Mouse (Mus musculus): Measurements from ENCODE around the gene Rnf115. TPM values are rescaled to one million over a fixed set of nuclear protein-coding genes. Genes with fewer than 3 reads are reported as not detected.
"Not testable (repeated sequence)": the region's sequence is repeated elsewhere in the genome, so short reads cannot be mapped to it uniquely, and the experiment has no call there.

Rnf115 gene
- total RNA-seq (2021) = 10 to 100 TPM; 49.0 to 58.9 TPM
- long read RNA-seq, experiment 1, transcript Rnf115-201 (9 exons, 2,209 nt) = major isoform, 15 of 62 reads
- long read RNA-seq, experiment 1, partial matches to known transcripts = 34 of 62 reads
- long read RNA-seq, experiment 1, other reads (novel, unspliced or antisense) = 13 of 62 reads
- long read RNA-seq, experiment 2, transcript Rnf115-201 (9 exons, 2,209 nt) = major isoform, 13 of 63 reads
- long read RNA-seq, experiment 2, partial matches to known transcripts = 37 of 63 reads
- long read RNA-seq, experiment 2, other reads (novel, unspliced or antisense) = 13 of 63 reads

GRCm38 (mm10) chr3:96727343-96727827 lies at the start of gene Rnf115, which contains the start of gene Polr3c:
Rnf115 (plus strand) TSS chr3:96727664.
Polr3c (minus strand) TSS chr3:96727628.
- DNase-seq = peak; percentile 95

DNA sequence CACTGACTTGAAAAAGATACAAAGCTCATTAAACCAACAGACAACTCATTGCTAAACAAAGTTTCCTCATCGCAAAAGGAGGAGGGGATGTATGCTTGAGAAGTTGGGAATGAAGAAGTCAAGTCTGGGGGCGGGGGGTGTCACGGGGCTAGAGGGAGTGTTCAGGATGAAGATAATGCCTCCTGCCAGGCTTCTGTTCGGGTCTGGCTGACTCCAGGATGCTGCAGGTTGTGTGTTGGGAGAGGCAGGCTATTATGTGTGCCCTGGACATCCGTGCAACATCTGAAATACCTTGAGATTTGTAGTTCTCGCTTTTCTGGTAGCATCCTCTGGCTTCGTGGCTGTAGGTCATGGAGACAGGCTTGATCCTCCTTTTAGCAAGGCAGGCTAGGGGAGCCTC lies 49.0 kb upstream of the Rnf115 start:
- no peak for DNase-seq

DNA sequence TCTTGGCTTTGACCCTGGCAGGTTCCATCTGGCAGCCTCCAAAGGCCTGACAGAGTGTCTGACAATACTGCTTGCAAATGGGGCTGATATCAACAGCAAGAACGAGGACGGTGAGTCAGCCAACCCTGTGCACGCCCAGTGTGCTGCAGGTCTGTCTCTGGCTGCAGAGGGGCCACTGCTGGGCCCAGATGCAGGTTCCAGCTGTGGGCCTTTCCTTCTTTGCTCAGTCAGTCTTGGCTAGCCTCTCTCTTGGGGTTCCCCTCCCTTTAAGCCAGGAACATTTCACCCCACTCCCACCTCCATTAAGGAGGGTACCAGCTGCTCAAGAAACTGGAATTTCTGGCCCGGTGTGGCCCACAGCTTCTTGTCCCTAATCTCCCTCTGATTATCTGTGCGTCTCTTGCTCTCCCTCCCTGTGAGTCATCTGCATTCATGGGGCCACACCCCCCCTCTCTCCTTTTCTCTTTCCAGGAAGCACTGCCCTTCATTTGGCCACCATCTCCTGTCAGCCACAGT lies 48.2 kb upstream of the Rnf115 start:
- no peak for DNase-seq

DNA sequence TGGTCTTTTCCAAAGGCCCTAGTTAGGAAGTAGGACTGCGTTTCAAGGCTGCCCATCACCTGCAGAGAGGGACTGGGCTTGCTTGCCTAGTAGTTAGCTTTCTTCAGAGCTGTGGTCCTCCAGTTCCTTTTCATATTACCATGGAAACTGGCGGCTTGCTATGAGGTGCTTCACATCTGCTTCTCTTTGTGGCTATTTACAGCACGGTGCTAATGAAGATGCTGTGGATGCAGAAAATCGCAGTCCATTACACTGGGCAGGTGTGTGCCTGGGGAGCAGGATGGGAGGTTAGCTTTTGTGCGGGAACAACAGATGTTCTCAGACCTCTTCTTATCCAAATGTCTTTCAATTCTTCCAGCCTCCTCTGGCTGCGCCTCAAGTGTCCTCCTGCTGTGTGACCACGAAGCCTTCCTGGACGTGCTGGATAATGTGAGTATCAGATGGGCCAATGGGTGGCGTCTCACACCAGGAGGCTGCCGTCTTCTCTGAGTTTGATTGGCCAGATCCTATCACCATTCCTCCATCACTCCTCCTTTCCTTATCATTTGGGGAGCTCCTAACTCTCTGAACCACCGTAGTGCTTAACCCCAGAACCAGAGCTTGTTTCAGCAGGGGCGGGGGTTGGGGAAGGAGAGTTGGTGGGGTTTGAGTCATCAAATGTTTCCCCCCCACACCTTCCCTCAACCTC lies 47.1 kb upstream of the Rnf115 start:
- no peak for DNase-seq

DNA sequence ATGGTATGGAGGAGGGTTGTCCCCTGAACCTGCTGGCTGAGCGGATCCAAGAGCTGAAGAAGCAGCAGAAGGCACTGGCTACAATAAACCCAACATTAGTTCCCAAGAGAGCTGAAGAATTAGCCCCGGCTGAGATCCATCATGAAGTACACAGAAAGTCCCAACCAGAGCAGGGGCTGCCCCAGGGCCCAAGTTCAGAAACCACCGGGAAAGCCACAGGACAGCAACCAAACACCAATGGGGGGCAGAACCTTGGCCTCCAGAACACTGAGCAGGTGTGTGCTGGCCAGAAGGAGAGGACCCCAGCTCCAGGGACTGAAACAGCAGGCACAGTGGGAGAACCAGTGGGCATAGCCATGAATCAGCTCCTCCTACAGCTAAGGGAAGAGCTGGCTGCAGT lies 44.0 kb upstream of the Rnf115 start:
- no peak for DNase-seq

GRCm38 (mm10) chr3:96684151-96684821 lies 43.2 kb upstream of the Rnf115 start:
- DNase-seq = no peak

- no peak for DNase-seq
These were observed 42.7 kb upstream of the Rnf115 start for GRCm38 (mm10) chr3:96684822-96685156.

- not testable (repeated sequence) for DNase-seq
These were observed 41.4 kb upstream of the Rnf115 start for GRCm38 (mm10) chr3:96686057-96686456.

- DNase-seq = no peak
These were observed 38.6 kb upstream of the Rnf115 start for GRCm38 (mm10) chr3:96688854-96689253.

DNA sequence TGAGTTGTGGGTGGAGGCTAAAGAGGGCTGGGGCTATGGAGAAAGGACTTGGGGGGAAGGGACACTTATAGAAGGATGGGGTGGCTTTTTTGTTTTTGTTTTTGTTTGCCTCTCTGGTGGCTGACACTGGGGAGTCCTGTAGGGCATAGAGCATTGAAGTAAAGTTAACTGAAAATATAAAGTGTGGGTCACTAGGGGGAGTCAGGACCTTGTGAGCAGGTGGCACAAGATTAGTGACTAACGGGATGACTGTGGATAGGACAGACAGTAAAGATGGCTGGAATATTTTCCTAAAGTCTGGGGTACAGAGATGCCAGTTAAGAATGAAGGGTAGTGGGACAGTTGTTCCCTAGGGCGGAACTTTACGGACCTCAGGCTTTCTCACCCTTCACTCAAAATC lies 37.2 kb upstream of the Rnf115 start:
- DNase-seq = no peak

- DNase-seq = peak; percentile 60
These were observed 35.0 kb upstream of the Rnf115 start for GRCm38 (mm10) chr3:96692506-96692905.

- no peak for DNase-seq
These were observed 33.9 kb upstream of the Rnf115 start for GRCm38 (mm10) chr3:96693579-96693978.

DNA sequence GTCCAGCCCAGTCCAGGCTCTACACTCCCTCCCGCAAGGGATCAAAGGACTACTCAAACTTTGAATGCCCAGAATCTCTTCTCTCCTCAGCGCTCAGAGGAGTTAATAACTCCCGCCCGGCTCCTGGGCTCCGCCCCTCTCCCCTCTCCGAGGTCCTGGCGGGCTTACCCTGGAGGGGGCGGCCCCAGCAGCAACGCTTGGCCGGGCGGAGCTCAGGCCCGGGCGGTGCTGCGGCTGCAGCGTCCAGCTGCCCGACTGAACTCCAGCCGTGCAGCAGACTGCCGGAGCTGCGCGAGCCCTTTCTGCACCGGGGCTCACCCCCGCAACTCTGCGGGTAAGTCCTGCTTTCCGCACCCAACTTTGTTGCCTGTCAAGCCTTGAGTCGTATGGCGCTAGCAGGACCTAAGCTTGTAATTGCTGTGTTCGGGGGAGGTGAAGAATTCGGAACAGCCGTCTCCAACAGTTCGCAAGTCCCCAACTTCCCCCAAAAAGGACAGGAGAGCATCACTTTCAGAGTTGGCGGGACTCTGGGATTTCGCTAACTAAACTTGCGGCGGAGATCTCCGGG lies 31.2 kb upstream of the Rnf115 start, which contains the start of gene Pias3:
TSS of gene Pias3 (plus strand) at position 187 of the 568 bp plus-strand sequence.
- DNase-seq = peak; percentile 85

DNA sequence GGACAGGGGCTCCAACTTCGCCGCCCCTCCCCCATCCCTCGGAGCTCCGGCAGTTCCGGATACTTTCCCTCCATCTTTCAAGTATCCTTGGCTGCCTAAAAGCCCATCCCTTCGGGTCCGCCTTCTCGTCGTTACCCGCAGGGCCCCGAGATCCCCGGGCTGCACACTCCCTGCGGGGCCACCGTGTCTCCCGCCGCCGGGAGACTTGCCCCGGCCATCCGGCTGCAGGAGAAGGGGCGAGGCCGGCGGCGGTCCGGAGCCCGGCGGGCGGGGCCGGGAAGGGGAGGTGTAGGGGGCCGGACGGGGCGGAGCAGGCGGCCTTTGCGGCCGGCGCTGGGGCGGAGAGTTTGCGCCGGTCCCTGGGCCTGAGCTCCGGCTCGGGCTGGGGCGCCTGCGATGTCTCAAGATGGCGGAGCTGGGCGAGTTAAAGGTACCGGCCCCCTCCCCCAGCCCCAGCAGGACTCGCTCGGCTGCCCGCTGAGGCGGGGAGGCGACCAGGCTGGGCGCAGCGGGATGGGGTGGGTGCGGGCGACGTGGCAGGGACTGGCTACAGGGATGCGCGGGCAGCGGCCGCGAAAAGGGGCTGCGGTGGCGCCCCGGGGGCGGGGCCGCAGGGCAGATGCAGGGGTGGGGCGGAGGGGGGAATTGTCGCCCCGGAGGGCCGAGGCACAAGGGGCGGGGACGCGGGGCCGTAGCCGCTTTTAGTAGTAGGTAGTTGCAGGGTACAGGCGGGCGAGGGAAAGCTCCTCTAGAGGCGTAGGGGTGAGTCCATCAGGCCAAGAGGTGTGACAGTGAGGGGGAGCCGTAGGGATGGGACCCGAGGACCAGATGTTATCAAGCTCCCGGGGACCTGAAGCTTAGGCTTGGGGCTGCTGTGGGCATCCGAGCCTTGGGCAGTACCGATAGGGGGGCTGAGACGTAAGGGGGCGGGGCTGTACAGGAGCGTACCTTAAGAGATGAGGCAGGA lies 30.4 kb upstream of the Rnf115 start:
- DNase-seq = peak; percentile 92

DNA sequence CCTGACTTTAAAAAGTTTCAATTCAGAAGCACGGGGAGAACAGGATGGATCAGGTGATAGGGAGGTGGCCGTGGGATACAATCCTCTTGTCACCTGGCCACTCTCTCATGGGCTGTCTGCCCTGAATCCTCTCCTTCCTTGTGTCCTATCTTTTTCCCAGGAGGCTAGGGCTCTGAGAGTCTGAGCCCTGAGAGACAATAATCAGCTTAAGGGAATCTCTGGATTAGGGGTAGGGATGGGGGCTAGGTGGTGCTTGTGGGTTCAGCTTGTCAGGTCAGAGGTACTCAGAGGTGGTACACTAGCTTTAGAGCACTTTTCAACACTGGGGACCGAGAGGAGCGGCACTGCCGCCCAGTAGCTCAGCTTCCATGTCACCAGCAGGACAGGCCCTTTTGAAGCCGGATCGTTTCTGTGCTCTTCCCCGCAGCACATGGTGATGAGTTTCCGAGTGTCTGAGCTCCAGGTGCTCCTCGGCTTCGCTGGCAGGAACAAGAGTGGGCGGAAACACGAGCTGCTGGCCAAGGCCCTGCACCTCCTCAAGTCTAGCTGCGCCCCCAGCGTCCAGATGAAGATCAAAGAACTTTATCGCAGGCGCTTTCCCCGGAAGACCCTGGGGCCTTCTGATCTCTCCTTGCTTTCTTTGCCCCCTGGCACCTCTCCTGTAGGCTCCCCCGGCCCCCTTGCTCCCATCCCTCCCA lies 28.3 kb upstream of the Rnf115 start:
- DNase-seq = no peak

DNA sequence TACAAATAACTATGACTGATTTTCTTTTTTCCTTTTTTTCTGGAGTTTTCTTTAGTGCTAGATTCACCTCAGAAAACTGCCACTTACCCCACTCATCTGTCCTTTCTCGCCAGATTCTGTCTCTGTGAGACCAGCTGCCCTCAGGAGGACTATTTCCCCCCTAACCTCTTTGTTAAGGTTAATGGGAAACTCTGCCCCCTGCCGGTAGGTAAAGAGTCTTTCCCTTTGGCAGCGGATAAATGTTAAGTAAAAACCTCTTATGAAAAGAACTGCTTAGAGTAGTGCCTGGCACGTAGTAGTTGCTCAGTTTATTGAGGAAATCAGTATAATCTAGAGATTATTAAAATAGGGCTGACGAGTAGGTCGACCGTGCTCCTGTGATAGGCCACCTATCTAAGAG lies 27.1 kb upstream of the Rnf115 start:
- DNase-seq = peak; percentile 39

DNA sequence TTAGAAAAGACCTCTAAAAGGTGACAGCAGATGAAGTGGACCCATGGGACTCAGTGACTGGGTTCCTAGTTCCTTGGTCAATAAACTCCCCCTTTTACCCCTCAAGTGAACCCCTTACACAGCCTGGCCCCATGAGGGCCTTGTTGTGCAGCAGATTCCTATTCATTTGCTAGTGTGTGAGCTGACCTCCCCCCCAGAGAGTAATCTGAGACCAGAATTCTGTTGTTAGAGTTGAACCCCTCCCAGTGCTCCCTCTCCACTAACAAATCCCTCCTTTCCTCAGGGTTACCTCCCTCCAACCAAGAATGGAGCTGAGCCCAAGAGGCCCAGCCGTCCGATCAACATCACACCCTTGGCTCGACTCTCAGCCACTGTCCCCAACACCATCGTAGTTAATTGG lies 26.5 kb upstream of the Rnf115 start:
- no peak for DNase-seq

DNA sequence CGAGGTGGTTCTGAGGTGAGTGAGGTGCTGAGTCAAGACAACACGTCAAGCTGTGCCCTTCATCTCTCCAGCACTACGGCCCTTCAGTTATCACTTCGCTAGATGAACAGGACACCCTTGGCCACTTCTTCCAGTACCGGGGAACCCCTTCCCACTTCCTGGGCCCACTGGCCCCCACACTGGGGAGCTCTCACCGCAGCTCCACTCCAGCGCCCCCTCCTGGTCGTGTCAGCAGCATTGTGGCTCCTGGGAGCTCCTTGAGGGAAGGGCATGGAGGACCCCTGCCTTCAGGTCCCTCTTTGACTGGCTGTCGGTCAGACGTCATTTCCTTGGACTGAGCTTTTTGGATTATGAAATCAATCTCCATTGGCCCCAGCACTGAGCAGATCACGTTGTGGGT lies 22.7 kb upstream of the Rnf115 start:
- peak; percentile 54 for DNase-seq

DNA sequence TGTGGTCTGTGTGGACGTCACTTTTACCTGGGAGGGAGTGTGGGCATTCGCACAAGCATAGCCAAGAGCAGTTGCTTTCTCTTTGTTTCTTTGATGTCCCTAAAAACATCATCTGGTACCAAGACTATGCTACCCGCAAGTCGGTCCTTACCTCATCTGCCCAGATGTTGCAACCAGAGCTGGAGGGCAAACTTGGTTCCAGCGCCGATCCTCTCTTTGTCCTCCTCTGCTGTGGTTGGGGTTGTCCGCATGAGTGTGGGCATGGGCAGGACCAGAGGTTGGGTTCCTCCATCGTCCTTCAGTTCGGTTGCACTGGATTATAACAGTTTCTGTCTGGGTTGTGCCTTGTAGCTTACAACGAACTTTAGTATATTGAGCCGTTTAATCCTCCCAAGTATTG lies 21.2 kb upstream of the Rnf115 start:
- no peak for DNase-seq

DNA sequence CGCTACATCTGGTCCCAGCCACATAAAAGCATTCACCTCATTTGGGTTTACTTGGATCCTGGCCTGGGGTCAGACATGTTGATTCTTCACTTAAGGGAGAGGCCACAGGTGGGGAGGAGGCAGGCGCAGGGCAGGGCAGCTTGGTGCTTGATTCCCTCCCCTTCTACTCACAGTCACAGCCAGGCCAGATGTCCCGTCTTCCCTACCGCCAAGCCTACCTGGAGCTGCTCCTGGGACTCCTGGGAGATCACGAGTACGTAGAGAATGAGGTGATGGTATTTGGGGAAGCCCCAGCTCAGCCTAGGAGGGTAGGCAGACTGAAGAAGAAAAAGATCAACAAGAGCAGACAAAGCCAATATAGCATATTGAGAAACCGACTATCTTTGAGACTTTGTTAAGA lies 20.5 kb upstream of the Rnf115 start:
- no peak for DNase-seq

All from gastrocnemius, postnatal 10 days (tissue).